Mouse (Mus musculus): Measurements from ENCODE around the gene Suclg2.

Suclg2 gene

GRCm38 (mm10) chr6:95700191-95700590, 18.4 kb downstream of the Suclg2 start:
- no peak for DNase-seq (ENCODE audit: low spot score in 2 of 2)

GRCm38 (mm10) chr6:95699326-95699725, 19.3 kb downstream of the Suclg2 start:
- DNase-seq (ENCODE audit: low spot score in 2 of 2) = no peak

GRCm38 (mm10) chr6:95698536-95699162, 20.0 kb downstream of the Suclg2 start:
- DNase-seq (ENCODE audit: low spot score in 2 of 2) = no peak

- DNase-seq (ENCODE audit: low spot score in 2 of 2) = no peak
These were observed 23.7 kb downstream of the Suclg2 start for GRCm38 (mm10) chr6:95694910-95695309.

- no peak for DNase-seq (ENCODE audit: low spot score in 2 of 2)
These were observed 33.4 kb downstream of the Suclg2 start for GRCm38 (mm10) chr6:95685242-95685641.

GRCm38 (mm10) chr6:95679718-95680117, 38.9 kb downstream of the Suclg2 start:
- DNase-seq (ENCODE audit: low spot score in 2 of 2) = no peak

- no peak for DNase-seq (ENCODE audit: low spot score in 2 of 2)
These were observed 39.3 kb downstream of the Suclg2 start for GRCm38 (mm10) chr6:95679261-95679660.

- DNase-seq (ENCODE audit: low spot score in 2 of 2) = no peak
These were observed 41.6 kb downstream of the Suclg2 start for GRCm38 (mm10) chr6:95676951-95677350.

GRCm38 (mm10) chr6:95676439-95676838, 42.2 kb downstream of the Suclg2 start:
- DNase-seq (ENCODE audit: low spot score in 2 of 2) = no peak

- DNase-seq (ENCODE audit: low spot score in 2 of 2) = no peak
These were observed 43.4 kb downstream of the Suclg2 start for GRCm38 (mm10) chr6:95675059-95675705.

- no peak for DNase-seq (ENCODE audit: low spot score in 2 of 2)
These were observed 43.9 kb downstream of the Suclg2 start for GRCm38 (mm10) chr6:95674651-95675050.

GRCm38 (mm10) chr6:95669335-95669729, 49.3 kb downstream of the Suclg2 start:
- DNase-seq (ENCODE audit: low spot score in 2 of 2) = peak in 1 of 2 experiments; percentile 53

GRCm38 (mm10) chr6:95668629-95669334, 49.8 kb downstream of the Suclg2 start:
- no peak for DNase-seq (ENCODE audit: low spot score in 2 of 2)

- DNase-seq (ENCODE audit: low spot score in 2 of 2) = no peak
These were observed 60.9 kb downstream of the Suclg2 start for GRCm38 (mm10) chr6:95657671-95658070.

GRCm38 (mm10) chr6:95653662-95654061, 64.9 kb downstream of the Suclg2 start:
- DNase-seq (ENCODE audit: low spot score in 2 of 2) = no peak

- no peak for DNase-seq (ENCODE audit: low spot score in 2 of 2)
These were observed 65.8 kb downstream of the Suclg2 start for GRCm38 (mm10) chr6:95652774-95653173.

GRCm38 (mm10) chr6:95651391-95651876, 67.2 kb downstream of the Suclg2 start:
- no peak for DNase-seq (ENCODE audit: low spot score in 2 of 2)

- peak in 1 of 2 experiments; percentile 13 for DNase-seq (ENCODE audit: low spot score in 2 of 2)
These were observed 68.4 kb downstream of the Suclg2 start for GRCm38 (mm10) chr6:95650082-95650722.

GRCm38 (mm10) chr6:95649123-95649663, 69.4 kb downstream of the Suclg2 start:
- no peak for DNase-seq (ENCODE audit: low spot score in 2 of 2)

GRCm38 (mm10) chr6:95637416-95637815, 81.2 kb downstream of the Suclg2 start:
- DNase-seq (ENCODE audit: low spot score in 2 of 2) = no peak

- no peak for DNase-seq (ENCODE audit: low spot score in 2 of 2)
These were observed 83.2 kb downstream of the Suclg2 start for GRCm38 (mm10) chr6:95635411-95635810.

- no peak for DNase-seq (ENCODE audit: low spot score in 2 of 2)
These were observed 89.5 kb downstream of the Suclg2 start for GRCm38 (mm10) chr6:95629071-95629470.

Measured in cerebellum, postnatal 4 days (tissue).